Mouse (Mus musculus): ENCODE data around the gene Serpine3. TPM values are rescaled to one million over a fixed set of nuclear protein-coding genes. Genes with fewer than 3 reads are reported as not detected.

Gene Serpine3
- total RNA-seq (2012; rRNA removed) (not detected in 2 replicates), polyA plus RNA-seq (2012; ENCODE audit: insufficient read depth in 1 of 2, insufficient read length in 2 of 2, low read depth in 1 of 2, low replicate concordance in 2 of 2, missing spikeins in 1 of 2) (not detected)

DNA sequence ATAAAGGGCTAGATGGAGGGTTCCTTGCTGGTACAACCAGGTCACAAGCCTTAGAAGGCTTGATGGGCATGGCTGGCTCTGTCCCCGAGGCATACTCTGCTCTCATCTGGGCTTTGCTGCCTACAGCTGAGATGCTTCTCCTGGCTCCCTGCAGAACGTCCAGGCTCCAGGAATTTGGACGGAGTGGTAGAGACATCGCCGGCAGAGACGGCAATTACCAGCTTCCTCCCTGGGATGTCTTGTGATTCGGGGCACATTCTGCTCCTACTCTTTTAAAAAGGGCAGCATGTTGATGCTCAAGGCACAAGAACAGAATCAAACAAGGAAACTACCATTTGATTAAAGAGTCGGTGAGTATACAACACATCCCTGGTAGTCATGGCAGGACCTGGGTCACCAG lies at the start of gene Serpine3:
Gene Serpine3, plus strand, starts transcription at position 301 of the 400 bp plus-strand sequence.
- TF ChIP-seq EP300 (IDR thresholded peaks at IDR 0.05; ENCODE audit: low read depth in 1 of 2, low read length in 2 of 2) (no peak), CHD1 (IDR thresholded peaks at IDR 0.05; ENCODE audit: low read depth, low read length) (no peak), JUND (IDR thresholded peaks at IDR 0.05; ENCODE audit: low read depth, low read length) (no peak), RAD21 (IDR thresholded peaks at IDR 0.05; ENCODE audit: low read depth, low read length) (no peak), MXI1 (IDR thresholded peaks at IDR 0.05; ENCODE audit: low read depth, low read length) (no peak)
- H3K4me1 ChIP-seq (ENCODE audit: control insufficient read depth in 1 of 2, insufficient read depth in 2 of 2, low read length in 2 of 2), result peaks cover 0 to 6% of the 10 kb centered on the region in 2 experiments; a peak in 2 of 4 replicates
- H3K9me3 ChIP-seq (replicated peaks; ENCODE audit: insufficient read depth, low read length), result no peaks in the 10 kb centered on the region
- H3K36me3 ChIP-seq (ENCODE audit: control insufficient read depth in 1 of 2, insufficient read depth in 2 of 2, low read length in 2 of 2), result no peaks in the 10 kb centered on the region
- H3K27me3 ChIP-seq (ENCODE audit: control insufficient read depth in 1 of 2, insufficient read depth in 2 of 2, low read length in 2 of 2), result peaks cover 5 to 6% of the 10 kb centered on the region in 2 experiments
- H3K79me2 ChIP-seq (ENCODE audit: control insufficient read depth, insufficient read depth, low read length, poor library complexity), result no peaks in the 10 kb centered on the region
- no peak within 1 kb of the TSS for H3K9ac ChIP-seq (ENCODE audit: control insufficient read depth, low read depth, low read length, poor library complexity, severe bottlenecking)
- no peak within 1 kb of the TSS for H3K4me3 ChIP-seq (ENCODE audit: control insufficient read depth in 1 of 2, insufficient read depth in 1 of 2, low read depth in 2 of 2, low read length in 2 of 2)
- H3K27ac ChIP-seq (ENCODE audit: control insufficient read depth, low read depth, low read length), result no peak within 1 kb of the TSS
- DNase-seq (ENCODE audit: low read depth, low spot score), result no peak

DNA sequence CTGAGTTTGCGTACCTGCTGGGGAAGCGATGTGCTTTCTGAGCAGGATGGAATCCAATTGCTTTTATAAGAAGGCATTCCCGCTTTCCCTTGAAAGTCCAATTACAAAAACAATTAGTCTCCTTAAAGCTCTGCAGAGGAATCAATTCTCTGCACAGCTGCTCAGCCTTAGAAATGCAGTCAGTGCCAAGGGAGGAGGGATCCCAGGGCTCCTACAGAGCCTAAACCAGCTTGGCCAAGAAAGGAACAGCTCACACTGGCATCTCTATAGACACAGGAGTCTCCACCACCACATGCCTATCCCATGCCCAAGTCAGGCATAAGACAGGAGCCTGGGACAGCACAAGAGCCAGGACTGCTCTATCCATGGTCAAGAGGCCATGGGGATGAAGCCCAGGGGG lies 41.1 kb upstream of the Serpine3 start:
- Histone ChIP-seq H3K79me2 (ENCODE audit: control insufficient read depth, insufficient read depth, low read length, poor library complexity) (no peaks in the 10 kb centered on the region), H3K27ac (ENCODE audit: control insufficient read depth, low read depth, low read length) (no peak overlapping the region), H3K4me1 (ENCODE audit: control insufficient read depth in 1 of 2, insufficient read depth in 2 of 2, low read length in 2 of 2) (no peaks in the 10 kb centered on the region), H3K9me3 (replicated peaks; ENCODE audit: insufficient read depth, low read length) (no peaks in the 10 kb centered on the region), H3K9ac (ENCODE audit: control insufficient read depth, low read depth, low read length, poor library complexity, severe bottlenecking) (no peak overlapping the region), H3K27me3 (ENCODE audit: control insufficient read depth in 1 of 2, insufficient read depth in 2 of 2, low read length in 2 of 2) (peaks cover 0 to 4% of the 10 kb centered on the region in 2 experiments; a peak in 2 of 4 replicates), H3K4me3 (ENCODE audit: control insufficient read depth in 1 of 2, insufficient read depth in 1 of 2, low read depth in 2 of 2, low read length in 2 of 2) (no peak overlapping the region), H3K36me3 (ENCODE audit: control insufficient read depth in 1 of 2, insufficient read depth in 2 of 2, low read length in 2 of 2) (no peaks in the 10 kb centered on the region)
- DNase-seq (ENCODE audit: low read depth, low spot score), result no peak
- TF ChIP-seq SMC3 (IDR thresholded peaks at IDR 0.05; ENCODE audit: low read depth, low read length), result no peak
- no peak for TF ChIP-seq SIN3A (IDR thresholded peaks at IDR 0.05; ENCODE audit: low read length)
- no peak for TF ChIP-seq CTCF (IDR thresholded peaks at IDR 0.05 in 2 of 3, conservative IDR thresholded peaks at IDR 0.05 in 1 of 3; ENCODE audit: control insufficient read depth in 1 of 3, insufficient read depth in 1 of 3, low read depth in 2 of 3, low read length in 3 of 3, poor library complexity in 1 of 3, severe bottlenecking in 1 of 3)
- no peak for TF ChIP-seq GATA1 (IDR thresholded peaks at IDR 0.05; ENCODE audit: low read depth, low read length)
- TF ChIP-seq TAL1 (IDR thresholded peaks at IDR 0.05; ENCODE audit: low read length), result no peak
- no peak for TF ChIP-seq USF1 (IDR thresholded peaks at IDR 0.05; ENCODE audit: low read depth, low read length)
- TF ChIP-seq CHD1 (IDR thresholded peaks at IDR 0.05; ENCODE audit: low read depth, low read length), result no peak
- no peak for TF ChIP-seq ETS1 (IDR thresholded peaks at IDR 0.05; ENCODE audit: low read depth, low read length)
- TF ChIP-seq CHD2 (IDR thresholded peaks at IDR 0.05; ENCODE audit: low read length), result no peak
- TF ChIP-seq MAFK (IDR thresholded peaks at IDR 0.05; ENCODE audit: borderline replicate concordance, low read depth, low read length), result no peak
- no peak for TF ChIP-seq TCF12 (IDR thresholded peaks at IDR 0.05; ENCODE audit: low read depth, low read length)
- no peak for TF ChIP-seq RCOR1 (IDR thresholded peaks at IDR 0.05; ENCODE audit: low read depth, low read length)
- no peak for TF ChIP-seq MXI1 (IDR thresholded peaks at IDR 0.05; ENCODE audit: low read depth, low read length)
- no peak for TF ChIP-seq ZMIZ1 (IDR thresholded peaks at IDR 0.05; ENCODE audit: low read depth, low read length)
- no peak for TF ChIP-seq MYB (IDR thresholded peaks at IDR 0.05; ENCODE audit: low read depth, low read length)
- TF ChIP-seq ZKSCAN1 (IDR thresholded peaks at IDR 0.05; ENCODE audit: low read depth, low read length), result no peak
- no peak for TF ChIP-seq KAT2A (conservative IDR thresholded peaks at IDR 0.05; ENCODE audit: low read depth, low read length)
- TF ChIP-seq GABPA (IDR thresholded peaks at IDR 0.05; ENCODE audit: low read depth, low read length), result no peak
